Mouse (Mus musculus) myocyte (in vitro differentiated cells): ENCODE data around the gene Epb41l1.

Experiments
- CEBPB ChIP-seq: IDR thresholded peaks from 2 replicates; pipeline ENCODE4 v1.6.1; 2011; ENCODE audit warnings: mild to moderate bottlenecking, moderate library complexity; ENCODE audit not compliant: poor library complexity, insufficient read depth, severe bottlenecking
- E2F4 ChIP-seq: IDR thresholded peaks from one replicate; pipeline ENCODE4 v1.6.1; 2011; ENCODE audit warnings: mild to moderate bottlenecking, control low read depth, moderate library complexity; ENCODE audit not compliant: insufficient read depth
- MAX ChIP-seq: IDR thresholded peaks from one replicate; pipeline ENCODE4 v1.6.1; 2011; ENCODE audit warnings: low read depth, mild to moderate bottlenecking, control low read depth
- MYOD1 ChIP-seq, 3 experiments: IDR thresholded peaks; one replicate each; pipeline ENCODE4 v1.6.1; 2011; ENCODE audit warnings: control low read depth in 2 of 3, low read depth in 2 of 3, mild to moderate bottlenecking in 2 of 3, moderate library complexity in 1 of 3; ENCODE audit not compliant: insufficient read length in 2 of 3, control insufficient read depth in 1 of 3
- MYOG ChIP-seq, 3 experiments: IDR thresholded peaks; one replicate each; pipeline ENCODE4 v1.6.1; 2011; ENCODE audit warnings: control low read depth in 2 of 3, low read depth in 2 of 3, mild to moderate bottlenecking in 2 of 3; ENCODE audit not compliant: insufficient read length in 2 of 3, control insufficient read depth in 1 of 3, insufficient read depth in 1 of 3
- POLR2A ChIP-seq: IDR thresholded peaks from one replicate; pipeline ENCODE4 v1.6.1; 2011; ENCODE audit warnings: low read depth, mild to moderate bottlenecking, control low read depth, moderate library complexity; ENCODE audit not compliant: insufficient read length
- POLR2AphosphoS2 ChIP-seq: IDR thresholded peaks from one replicate; pipeline ENCODE4 v1.6.1; 2011; ENCODE audit warnings: low read depth, control low read depth; ENCODE audit not compliant: insufficient read length
- REST ChIP-seq: IDR thresholded peaks from one replicate; pipeline ENCODE4 v1.6.1; 2011; ENCODE audit warnings: mild to moderate bottlenecking, control low read depth, moderate library complexity; ENCODE audit not compliant: insufficient read depth, insufficient read length
- SRF ChIP-seq: IDR thresholded peaks from one replicate; pipeline ENCODE4 v1.6.1; 2011; ENCODE audit warnings: low read depth; ENCODE audit not compliant: control insufficient read depth, insufficient read length
- TCF12 ChIP-seq: IDR thresholded peaks from one replicate; pipeline ENCODE4 v1.6.1; 2011; ENCODE audit warnings: mild to moderate bottlenecking, control low read depth; ENCODE audit not compliant: poor library complexity, insufficient read depth, severe bottlenecking
- TCF3 ChIP-seq: IDR thresholded peaks from one replicate; pipeline ENCODE4 v1.6.1; 2011; ENCODE audit warnings: low read depth, control low read depth; ENCODE audit not compliant: insufficient read length
- USF1 ChIP-seq: IDR thresholded peaks from one replicate; pipeline ENCODE4 v1.6.1; 2011; ENCODE audit warnings: low read depth, mild to moderate bottlenecking, control low read depth, moderate library complexity

GRCm38 (mm10) chr2:156529726-156530125, 109.0 kb downstream of the Epb41l1 start:
- TF ChIP-seq POLR2A (no peak), E2F4 (no peak), MAX (no peak), REST (no peak), MYOD1 (IDR thresholded peaks at IDR 0.05; ENCODE audit: control insufficient read depth in 1 of 3, insufficient read length in 2 of 3, low read depth in 2 of 3) (no peak), USF1 (no peak), TCF12 (no peak), CEBPB (no peak), POLR2AphosphoS2 (no peak), TCF3 (no peak), MYOG (IDR thresholded peaks at IDR 0.05; ENCODE audit: control insufficient read depth in 1 of 3, insufficient read depth in 1 of 3, insufficient read length in 2 of 3, low read depth in 2 of 3) (no peak), SRF (no peak)
